Mouse (Mus musculus) CH12.LX (cell line): ENCODE measurements around the gene Fam178b. TPM values are rescaled to one million over a fixed set of nuclear protein-coding genes. Genes with fewer than 3 reads are reported as not detected.

Experiments
- DNase-seq: peaks from one replicate; pipeline ENCODE4 v3.0.0-alpha.2; 2013; ENCODE audit errors: extremely low read depth
- H3K27ac ChIP-seq: 2 replicates; pipeline ENCODE4 v1.5.1; 2012; ENCODE audit warnings: low read depth, mild to moderate bottlenecking, control low read depth, moderate library complexity; ENCODE audit not compliant: insufficient read depth
- H3K27me3 ChIP-seq: replicated peaks from 2 replicates; pipeline ENCODE3; 2012; ENCODE audit warnings: inconsistent platforms
- H3K36me3 ChIP-seq, 2 experiments: replicated peaks in 1 of 2; 2 replicates each; pipeline versions ENCODE3 to v1.6.1; 2012; ENCODE audit warnings: inconsistent platforms in 1 of 2, low read length in 1 of 2, mild to moderate bottlenecking in 1 of 2, mixed read lengths in 1 of 2, moderate library complexity in 1 of 2; ENCODE audit not compliant: control insufficient read depth in 1 of 2, insufficient read depth in 1 of 2
- H3K4me1 ChIP-seq, 2 experiments: 2 replicates each; pipeline ENCODE4 v1.6.1; 2012; ENCODE audit warnings: inconsistent platforms in 1 of 2, moderate library complexity in 1 of 2; ENCODE audit not compliant: insufficient read depth in 2 of 2, control insufficient read depth in 1 of 2
- H3K4me2 ChIP-seq: 2 replicates; pipeline ENCODE4 v1.6.1; 2012; ENCODE audit warnings: low read depth, mild to moderate bottlenecking, control low read depth; ENCODE audit not compliant: poor library complexity, insufficient read depth, severe bottlenecking
- H3K4me3 ChIP-seq, 3 experiments: fragments of 150-350 bp in 1 of 3; sonication (generic) in 1 of 3; replicated peaks in 1 of 3; 2 replicates each; pipeline versions ENCODE3 to v1.5.1; 2011 to 2012; ENCODE audit warnings: low read depth in 2 of 3, low read length in 2 of 3, mild to moderate bottlenecking in 2 of 3, moderate library complexity in 2 of 3, control low read depth in 1 of 3, improper control_type of control experiment in 1 of 3, inconsistent platforms in 1 of 3, mixed read lengths in 1 of 3; ENCODE audit not compliant: poor library complexity in 1 of 3
- H3K79me2 ChIP-seq: replicated peaks from 2 replicates; pipeline ENCODE4 v1.6.1; 2012; ENCODE audit warnings: mild to moderate bottlenecking, moderate library complexity; ENCODE audit not compliant: control insufficient read depth, poor library complexity, insufficient read depth, severe bottlenecking; ENCODE audit errors: extremely low read depth
- H3K9ac ChIP-seq: 2 replicates; pipeline ENCODE4 v1.6.1; 2012; ENCODE audit warnings: low read depth, mild to moderate bottlenecking, control low read depth, moderate library complexity; ENCODE audit not compliant: insufficient read depth
- H3K9me3 ChIP-seq: replicated peaks from 2 replicates; pipeline ENCODE3; 2012; ENCODE audit warnings: low read length, inconsistent platforms, mixed read lengths
- CHD2 ChIP-seq: IDR thresholded peaks from 2 replicates; pipeline ENCODE4 v1.6.1; 2011; ENCODE audit warnings: low read length, improper control_type of control experiment
- JUN ChIP-seq: IDR thresholded peaks from 2 replicates; pipeline ENCODE4 v1.6.1; 2011; ENCODE audit warnings: low read depth, mild to moderate bottlenecking, low read length, improper control_type of control experiment, moderate library complexity; ENCODE audit not compliant: insufficient read depth
- MAX ChIP-seq: IDR thresholded peaks from 2 replicates; pipeline ENCODE4 v1.6.1; 2011; ENCODE audit warnings: low read length, improper control_type of control experiment
- MEF2A ChIP-seq: IDR thresholded peaks from 2 replicates; pipeline ENCODE4 v1.6.1; 2014; ENCODE audit warnings: low read depth, mild to moderate bottlenecking, inconsistent platforms, low read length, improper control_type of control experiment, borderline replicate concordance
- MXI1 ChIP-seq: IDR thresholded peaks from 2 replicates; pipeline ENCODE4 v1.6.1; 2011; ENCODE audit warnings: mild to moderate bottlenecking, low read depth, low read length, improper control_type of control experiment
- NRF1 ChIP-seq: IDR thresholded peaks from 2 replicates; pipeline ENCODE4 v1.6.1; 2014; ENCODE audit warnings: low read depth, mild to moderate bottlenecking, inconsistent platforms, low read length, improper control_type of control experiment, moderate library complexity
- PAX5 ChIP-seq: IDR thresholded peaks from 2 replicates; pipeline ENCODE4 v1.6.1; 2012; ENCODE audit warnings: low read length, inconsistent platforms, mixed read lengths
- POLR2AphosphoS2 ChIP-seq: IDR thresholded peaks from 2 replicates; pipeline ENCODE4 v1.6.1; 2011; ENCODE audit warnings: low read depth, low read length, improper control_type of control experiment
- SIN3A ChIP-seq: IDR thresholded peaks from 2 replicates; pipeline ENCODE4 v1.6.1; 2012; ENCODE audit warnings: low read length, improper control_type of control experiment, inconsistent platforms
- UBTF ChIP-seq: IDR thresholded peaks from 2 replicates; pipeline ENCODE4 v1.6.1; 2012; ENCODE audit warnings: low read depth, mild to moderate bottlenecking, inconsistent platforms, low read length, improper control_type of control experiment, moderate library complexity
- ZKSCAN1 ChIP-seq: IDR thresholded peaks from 2 replicates; pipeline ENCODE4 v1.6.1; 2012; ENCODE audit warnings: low read depth, inconsistent platforms, low read length, improper control_type of control experiment, borderline replicate concordance
- ZMIZ1 ChIP-seq: IDR thresholded peaks from 2 replicates; pipeline ENCODE4 v1.6.1; 2012; ENCODE audit warnings: low read depth, mild to moderate bottlenecking, inconsistent platforms, low read length, improper control_type of control experiment
- dilution Hi-C: fragments of 300-500 bp; cut with MboI; formaldehyde crosslinking; loops from 2 replicates; pipeline ENCODE4 v1.14.3; 2020; ENCODE audit warnings: low sequenced_read_pairs; ENCODE audit not compliant: extremely low pct_unique_long_range_greater_than_20kb, extremely low pct_ligation_motif_present
- in situ Hi-C: fragments of 300-500 bp; cut with MboI; formaldehyde crosslinking; loops from 3 replicates; pipeline ENCODE4 v1.14.3; 2019; ENCODE audit warnings: low sequenced_read_pairs, low pct_ligation_motif_present, low pct_unique_long_range_greater_than_20kb, mixed read lengths
- polyA plus RNA-seq: library from polyadenylated mRNA; unstranded; fragments of >175 nt; gene quantifications from 2 replicates; pipeline ENCODE4 v1.2.1, GENCODE M21; 2012; ENCODE audit warnings: low read depth; ENCODE audit not compliant: insufficient read length
- total RNA-seq, 2 experiments: library from RNA; depleted of rRNA; stranded (reverse); fragments of 300-350 nt in 1 of 2; fragments of >200 nt in 1 of 2; gene quantifications; 2 replicates each; pipeline ENCODE4 v1.2.3; 2012 to 2014

Gene Fam178b
- total and polyA plus RNA-seq, 3 experiments: 0.50 TPM; not detected in 2

- no peaks in the 10 kb centered on the region for H3K9me3 ChIP-seq
- peaks cover 8 to 33% of the 10 kb centered on the region in 2 experiments; a peak in 3 of 4 replicates for H3K4me1 ChIP-seq
- DNase-seq: no peak
- TF ChIP-seq JUN (no peak), ZMIZ1 (no peak), UBTF (no peak), NRF1 (no peak), MEF2A (no peak), ZKSCAN1 (no peak), PAX5 (no peak), SIN3A (no peak), MAX (no peak)
- H3K79me2 ChIP-seq: peaks cover 27% of the 10 kb centered on the region
- H3K27me3 ChIP-seq: no peaks in the 10 kb centered on the region
- no peak overlapping the region for H3K4me2 ChIP-seq
- no peak overlapping the region for H3K9ac ChIP-seq
- no peak overlapping the region for H3K27ac ChIP-seq
- in situ Hi-C loops: no loop called here
- no peak overlapping the region for H3K4me3 ChIP-seq
- H3K36me3 ChIP-seq: peaks cover 41 to 56% of the 10 kb centered on the region in 2 experiments
- dilution Hi-C loops: no loop called here
Observed at GRCm38 (mm10) chr1:36707797-36708196, 24.8 kb upstream of the Fam178b start.

- H3K79me2 ChIP-seq: peaks cover 27% of the 10 kb centered on the region
- H3K27ac ChIP-seq: no peak overlapping the region
- H3K4me2 ChIP-seq: no peak overlapping the region
- H3K36me3 ChIP-seq: peaks cover 48 to 62% of the 10 kb centered on the region in 2 experiments
- no peak overlapping the region for H3K9ac ChIP-seq
- DNase-seq: no peak
- dilution Hi-C loops: no loop called here
- no peaks in the 10 kb centered on the region for H3K9me3 ChIP-seq
- no peaks in the 10 kb centered on the region for H3K27me3 ChIP-seq
- peaks cover 8 to 33% of the 10 kb centered on the region in 2 experiments; a peak in 3 of 4 replicates for H3K4me1 ChIP-seq
- TF ChIP-seq POLR2AphosphoS2 (no peak), NRF1 (no peak)
- TF ChIP-seq, all 38 proteins: peak for 0
- no peak overlapping the region for H3K4me3 ChIP-seq
- in situ Hi-C loops: no loop called here
Observed at GRCm38 (mm10) chr1:36707166-36707565, 24.2 kb upstream of the Fam178b start.

GRCm38 (mm10) chr1:36697030-36697429, 14.0 kb upstream of the Fam178b start:
- peaks cover 52 to 85% of the 10 kb centered on the region in 2 experiments for H3K36me3 ChIP-seq
- no peak overlapping the region for H3K27ac ChIP-seq

More at GRCm38 (mm10) chr1:36697030-36697429, 14.0 kb upstream of the Fam178b start:
- H3K27me3 ChIP-seq: no peaks in the 10 kb centered on the region
- H3K9ac ChIP-seq: no peak overlapping the region
- no peak for DNase-seq
- dilution Hi-C loops (no loop called here), in situ Hi-C loops (no loop called here)
- TF ChIP-seq MXI1 (no peak), CHD2 (0 out of 2 replicates have a peak, but pooled peaks have one; percentile 14)
- no peaks in the 10 kb centered on the region for H3K9me3 ChIP-seq
- peaks cover 7% of the 10 kb centered on the region for H3K79me2 ChIP-seq
- no peak overlapping the region for H3K4me3 ChIP-seq
- peaks cover 0 to 10% of the 10 kb centered on the region in 2 experiments; a peak in 2 of 4 replicates for H3K4me1 ChIP-seq
- H3K4me2 ChIP-seq: no peak overlapping the region
